Mouse (Mus musculus): Measurements from ENCODE around the gene Vmn1r15.

The Vmn1r15 gene

DNA sequence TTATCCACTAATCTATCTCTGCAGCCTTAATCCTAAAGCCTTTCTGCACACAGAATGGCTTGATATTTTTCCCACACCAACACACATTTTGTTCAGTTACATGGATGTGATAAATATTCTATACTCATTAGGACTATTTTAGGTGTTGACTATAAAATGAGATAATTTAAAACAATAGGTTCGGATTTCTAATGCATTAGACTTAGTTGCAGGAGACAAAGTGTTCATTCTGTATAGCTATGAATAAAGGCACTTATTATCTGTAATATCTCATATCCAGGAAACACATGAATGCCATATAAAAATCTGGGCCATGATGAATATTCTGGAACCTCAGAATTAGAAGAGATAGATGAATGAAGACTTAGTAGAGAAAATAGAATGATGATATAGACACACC, at the start of gene Vmn1r15:
TSS of gene Vmn1r15 (plus strand) at position 301 of the 400 bp plus-strand sequence.
- DNase-seq (ENCODE audit: low read depth, low spot score) = no peak

DNA sequence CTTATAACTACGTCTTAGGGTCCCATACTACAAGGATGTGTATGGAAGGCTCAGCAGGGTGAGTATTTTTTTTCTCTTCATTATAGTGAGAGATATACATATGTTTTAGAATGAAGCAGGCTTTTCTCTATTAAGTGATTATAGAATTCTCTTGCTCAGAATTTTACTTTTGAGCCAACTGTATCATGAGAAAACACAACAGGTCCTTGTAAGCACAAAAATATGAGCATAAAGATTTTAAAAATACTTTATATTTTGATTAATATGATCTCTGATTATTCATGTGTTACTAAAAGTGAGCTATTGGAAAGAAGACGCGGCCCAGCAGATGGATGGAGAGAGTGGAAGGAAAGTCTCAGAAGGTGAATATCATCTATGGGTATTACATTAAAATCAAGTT, 26.4 kb upstream of the Vmn1r15 start, which contains the start of gene Vmn1r14:
TSS of gene Vmn1r14 (plus strand) at position 301 of the 400 bp plus-strand sequence.
- DNase-seq (ENCODE audit: low read depth, low spot score) = no peak

- DNase-seq (ENCODE audit: low read depth, low spot score) = no peak
Observed at GRCm38 (mm10) chr6:57260990-57261389, 3.2 kb downstream of the Vmn1r15 start.

DNA sequence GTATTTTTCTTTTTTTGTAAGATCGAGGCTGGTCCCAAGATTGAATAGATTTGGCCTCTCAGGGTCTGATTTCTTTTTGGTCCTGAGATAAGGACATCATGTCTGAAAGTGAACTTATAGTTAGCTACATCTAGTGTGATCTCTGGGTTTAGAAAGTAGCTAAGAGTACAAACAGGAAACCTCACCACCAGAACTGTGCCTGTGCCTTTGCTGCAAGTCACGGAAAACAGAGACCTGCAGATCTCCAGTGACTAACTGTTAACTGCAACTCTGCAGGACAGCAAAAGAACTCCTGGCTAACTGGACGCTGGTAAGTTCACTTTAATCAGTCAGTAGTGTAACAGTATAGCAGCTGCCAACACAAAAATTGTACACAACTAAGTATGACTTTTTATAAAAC, 14.1 kb downstream of the Vmn1r15 start:
- no peak for DNase-seq (ENCODE audit: low read depth, low spot score)

DNA sequence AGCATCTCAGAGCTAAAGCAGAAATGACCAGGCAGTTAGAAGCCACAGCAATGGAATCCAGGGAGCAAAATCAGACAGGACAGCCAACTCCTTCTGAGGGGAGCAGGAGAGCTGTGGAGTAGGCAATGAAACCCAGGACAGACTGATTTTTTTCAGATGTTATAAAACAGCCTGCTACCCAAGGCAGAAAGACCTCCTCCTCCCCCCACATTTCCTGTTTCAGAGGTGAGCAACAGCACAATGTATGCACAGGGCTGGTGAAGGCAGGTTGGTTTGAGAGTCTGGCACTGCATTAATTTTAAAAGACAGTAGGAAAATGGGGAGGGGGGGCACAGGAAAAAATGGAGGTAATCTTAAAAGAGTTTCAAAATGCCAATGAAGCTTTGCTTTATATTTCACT, 14.8 kb downstream of the Vmn1r15 start:
- DNase-seq (ENCODE audit: low read depth, low spot score) = no peak

DNA sequence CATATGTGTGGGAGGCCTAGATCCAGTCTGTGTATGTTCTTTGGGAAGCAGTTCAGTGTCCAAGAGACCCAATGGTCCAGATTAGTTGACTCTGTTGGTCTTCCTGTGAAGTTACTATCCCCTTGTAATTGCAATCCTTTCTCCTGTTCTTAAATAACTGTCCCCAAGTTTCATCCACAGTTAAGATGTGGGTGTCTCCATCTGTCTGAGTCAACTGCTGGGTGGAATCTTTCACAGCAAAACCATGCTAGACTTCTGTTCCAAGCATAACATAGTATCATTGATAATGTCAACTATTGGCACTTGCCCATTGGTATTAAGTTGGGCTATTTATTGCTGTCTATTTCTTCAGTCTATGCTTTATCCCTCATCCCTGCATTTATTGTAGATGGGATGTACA, 21.2 kb downstream of the Vmn1r15 start:
- DNase-seq (ENCODE audit: low read depth, low spot score) = no peak
